ENCODE assay signal across 13 mouse cellular contexts in genomic region chr16:45231296-45231695, GRCm38 (mm10). TPM values are rescaled to one million over a fixed set of nuclear protein-coding genes. Genes with fewer than 3 reads are reported as not detected.
"Had no signal": no experiment of that assay in that cellular context is flagged by ENCODE, and none has a peak within 500 bp of the region (broad histone marks: within the 10 kb centered on the region; RNA-seq: fewer than 3 reads in every experiment).

No protein-coding gene starts in this region.

- DNase-seq: liver, postnatal 0 days; lung, adult 2 months; lung, postnatal 14 days; lung, postnatal 36 days; retina, postnatal 1 day; right cerebral cortex, postnatal 14 days; thymus, adult 2 months; thymus, postnatal 25 days; thymus, postnatal 4 days had no signal

- ATAC-seq: liver, postnatal 0 days; lung, postnatal 0 days; midbrain, embryonic 13.5 days; midbrain, embryonic 15.5 days had no signal

RNA-seq across cellular contexts. Expression of gene Btla, which starts 7.2 kb away (rescaled TPM):
- total RNA-seq: midbrain, postnatal 0 days had no signal
